In genomic region chr8:35250641-35251040, GRCm38 (mm10) we compare ENCODE assay signal across 21 mouse cellular contexts.
DNase-seq lines count a peak whose midpoint lies in the region; ATAC-seq lines count a peak whose summit lies in the region.
"Had no signal": no experiment of that assay in that cellular context is flagged by ENCODE, and none has a peak within 500 bp of the region (broad histone marks: within the 10 kb centered on the region; RNA-seq: fewer than 3 reads in every experiment).

No protein-coding gene starts in this region.

- intact Hi-C loops in gastrocnemius, postnatal 14 days (cut with DNase I; ENCODE audit: low total_unique reads): no loop called here

- H3K9me3 ChIP-seq in midbrain, embryonic 11.5 days (ENCODE audit: control insufficient read depth, low read length): no peaks in the 10 kb centered on the region
- no peaks in the 10 kb centered on the region for H3K9me3 ChIP-seq in midbrain, embryonic 13.5 days
- H3K9me3 ChIP-seq: forebrain, embryonic 15.5 days; limb, embryonic 10.5 days; neural tube, embryonic 12.5 days had no signal

- ATAC-seq in CD4-positive, CD25-positive, alpha-beta regulatory T cell, adult 4 months: no peak
- ATAC-seq in midbrain, embryonic 11.5 days (ENCODE audit: low FRiP score): no peak
- no peak for ATAC-seq in midbrain, embryonic 13.5 days
- ATAC-seq: forebrain, embryonic 15.5 days; liver, postnatal 0 days had no signal

- peak; percentile 3 for DNase-seq in CD4-positive, CD25-positive, alpha-beta regulatory T cell, adult 2 months (ENCODE audit: low read depth, low spot score)
- DNase-seq in midbrain, embryonic 11.5 days (ENCODE audit: low spot score, missing footprints): peak; percentile 49
- DNase-seq in thymus, postnatal 0 days (ENCODE audit: low spot score): peak; percentile 91
- DNase-seq in ovary, postnatal 10 days (ENCODE audit: low spot score): no peak
- no peak for DNase-seq in gastrocnemius, postnatal 4 days (ENCODE audit: low spot score in 2 of 2)
- DNase-seq in gastrocnemius, postnatal 14 days: no peak
- DNase-seq: cerebellum, adult 2 months; gastrocnemius, postnatal 25 days; heart, postnatal 10 days; kidney, adult 8-10 months; kidney, postnatal 25 days; layer of hippocampus, adult 9-11 months; liver, postnatal 0 days had no signal

- H3K9ac ChIP-seq in midbrain, embryonic 11.5 days (ENCODE audit: low read length): no peak overlapping the region
- H3K9ac ChIP-seq in midbrain, embryonic 13.5 days (replicated peaks): no peak overlapping the region
- H3K9ac ChIP-seq: forebrain, embryonic 15.5 days; hindbrain, embryonic 14.5 days; liver, postnatal 0 days; neural tube, embryonic 12.5 days had no signal

- H3K4me3 ChIP-seq in midbrain, embryonic 11.5 days (ENCODE audit: low read depth, low read length): no peak overlapping the region
- no peak overlapping the region for H3K4me3 ChIP-seq in midbrain, embryonic 13.5 days (replicated peaks)
- H3K4me3 ChIP-seq: forebrain, embryonic 15.5 days; left cerebral cortex, adult 2 months; limb, embryonic 10.5 days; neural tube, embryonic 12.5 days had no signal

- no peak overlapping the region for H3K4me2 ChIP-seq in midbrain, embryonic 11.5 days
- H3K4me2 ChIP-seq in midbrain, embryonic 13.5 days (replicated peaks): no peak overlapping the region
- H3K4me2 ChIP-seq: forebrain, embryonic 15.5 days; hindbrain, embryonic 14.5 days; neural tube, embryonic 12.5 days had no signal

- H3K27me3 ChIP-seq in midbrain, embryonic 11.5 days (ENCODE audit: control insufficient read depth, insufficient read depth, low read length): no peaks in the 10 kb centered on the region
- no peaks in the 10 kb centered on the region for H3K27me3 ChIP-seq in midbrain, embryonic 13.5 days
- H3K27me3 ChIP-seq: CH12.LX; forebrain, embryonic 15.5 days; neural tube, embryonic 12.5 days had no signal

- H3K36me3 ChIP-seq in midbrain, embryonic 11.5 days (ENCODE audit: control insufficient read depth, insufficient read depth, low read length): no peaks in the 10 kb centered on the region
- no peaks in the 10 kb centered on the region for H3K36me3 ChIP-seq in midbrain, embryonic 13.5 days
- H3K36me3 ChIP-seq: forebrain, embryonic 15.5 days; limb, embryonic 10.5 days; neural tube, embryonic 12.5 days had no signal

- H3K4me1 ChIP-seq in midbrain, embryonic 11.5 days (ENCODE audit: control insufficient read depth, insufficient read depth, low read length): no peaks in the 10 kb centered on the region
- H3K4me1 ChIP-seq in midbrain, embryonic 13.5 days (replicated peaks): no peaks in the 10 kb centered on the region
- H3K4me1 ChIP-seq: forebrain, embryonic 15.5 days; limb, embryonic 10.5 days; neural tube, embryonic 12.5 days had no signal

- no peak overlapping the region for H3K27ac ChIP-seq in midbrain, embryonic 11.5 days (ENCODE audit: low read depth, low read length)
- H3K27ac ChIP-seq in midbrain, embryonic 13.5 days: no peak overlapping the region
- H3K27ac ChIP-seq: forebrain, embryonic 15.5 days; hindbrain, embryonic 14.5 days; left cerebral cortex, adult 2 months; limb, embryonic 10.5 days; neural tube, embryonic 12.5 days had no signal

- WGBS in midbrain, embryonic 11.5 days: 75% methylated on average over 4 of the region's 4 CpGs
- 73% methylated on average over 4 of the region's 4 CpGs for WGBS in midbrain, embryonic 13.5 days

Comparison
In these comparisons a context has a peak if more than half of its experiments do, and no peak if none do; other contexts are left out.
1. DNase-seq: peak in CD4-positive, CD25-positive, alpha-beta regulatory T cell, adult 2 months (single experiment), midbrain, embryonic 11.5 days (single experiment) and thymus, postnatal 0 days (single experiment); none in ovary, postnatal 10 days (single experiment), gastrocnemius, postnatal 4 days (0 of 2) and gastrocnemius, postnatal 14 days (single experiment).